Mouse (Mus musculus): Measurements from ENCODE around the gene Gm10799. TPM values are rescaled to one million over a fixed set of nuclear protein-coding genes. Genes with fewer than 3 reads are reported as not detected.
"Not testable (repeated sequence)": the region's sequence is repeated elsewhere in the genome, so short reads cannot be mapped to it uniquely, and the experiment has no call there.

Gm10799 gene
- polyA plus RNA-seq (2014; fragmentation: Nextera tagmentation; extraction: Ambion mirVana): not detected in 2 replicates

DNA sequence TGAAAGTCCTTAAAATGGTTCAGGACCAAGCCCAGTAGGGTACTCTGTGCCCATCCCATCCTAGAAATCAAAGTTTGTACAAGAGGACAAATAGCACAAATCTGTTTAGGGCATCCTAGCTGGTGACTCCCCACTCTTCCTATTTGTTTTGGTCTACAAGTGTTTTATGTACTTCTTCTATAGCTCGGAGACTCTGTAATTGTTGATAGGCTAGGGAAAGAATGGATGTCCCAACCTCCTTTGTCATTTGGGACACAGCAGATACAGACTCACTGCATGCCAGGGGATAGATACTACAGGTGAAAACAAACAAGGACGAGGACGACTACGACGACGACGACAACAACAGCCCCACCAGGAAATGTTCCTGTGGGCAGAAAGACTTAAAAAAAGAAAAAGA lies at the start of gene Gm10799:
Gm10799 (minus strand) TSS at position 101 of the 400 bp plus-strand sequence.
- not testable (repeated sequence) for H3K4me3 ChIP-seq (replicated peaks; ENCODE audit: low read depth, low read length); H3K4me2 ChIP-seq (ENCODE audit: low read length); H3K9me3 ChIP-seq (ENCODE audit: control insufficient read depth, low read length); H3K9ac ChIP-seq (replicated peaks; ENCODE audit: low read length); H3K27me3 ChIP-seq (ENCODE audit: control insufficient read depth, insufficient read depth, low read length); DNase-seq; H3K27ac ChIP-seq (replicated peaks; ENCODE audit: low read depth, low read length); ATAC-seq (ENCODE audit: low FRiP score, low TSS enrichment); H3K36me3 ChIP-seq (ENCODE audit: control insufficient read depth, insufficient read depth, low read length); H3K4me1 ChIP-seq (ENCODE audit: control insufficient read depth, insufficient read depth, low read length)
- WGBS: 88% methylated on average over 7 of the region's 7 CpGs

DNA sequence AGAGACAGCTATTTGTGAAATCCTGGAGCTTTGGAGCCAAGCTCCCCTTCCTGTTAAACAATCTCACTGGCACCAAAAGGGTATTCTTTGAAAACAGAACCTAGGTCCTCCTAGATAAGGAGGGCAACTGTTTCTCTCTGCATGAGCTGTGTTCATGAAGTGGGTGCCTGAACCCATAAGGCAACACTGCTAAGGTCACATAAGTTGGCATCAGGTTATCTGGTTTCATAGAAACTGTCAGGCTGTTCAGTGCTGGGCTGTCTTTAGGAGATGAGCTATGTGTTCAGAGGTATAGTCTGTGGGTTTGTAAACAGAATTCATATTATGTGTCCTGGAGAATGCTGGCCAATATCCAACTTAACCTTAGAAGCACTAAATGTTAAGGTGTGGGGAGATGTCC lies 48.8 kb upstream of the Gm10799 start:
- not testable (repeated sequence) for H3K4me2 ChIP-seq (ENCODE audit: low read length); DNase-seq; H3K36me3 ChIP-seq (ENCODE audit: control insufficient read depth, insufficient read depth, low read length); H3K4me3 ChIP-seq (replicated peaks; ENCODE audit: low read depth, low read length); H3K4me1 ChIP-seq (ENCODE audit: control insufficient read depth, insufficient read depth, low read length); H3K9ac ChIP-seq (replicated peaks; ENCODE audit: low read length); H3K27me3 ChIP-seq (ENCODE audit: control insufficient read depth, insufficient read depth, low read length); H3K27ac ChIP-seq (replicated peaks; ENCODE audit: low read depth, low read length); H3K9me3 ChIP-seq (ENCODE audit: control insufficient read depth, low read length); ATAC-seq (ENCODE audit: low FRiP score, low TSS enrichment)

DNA sequence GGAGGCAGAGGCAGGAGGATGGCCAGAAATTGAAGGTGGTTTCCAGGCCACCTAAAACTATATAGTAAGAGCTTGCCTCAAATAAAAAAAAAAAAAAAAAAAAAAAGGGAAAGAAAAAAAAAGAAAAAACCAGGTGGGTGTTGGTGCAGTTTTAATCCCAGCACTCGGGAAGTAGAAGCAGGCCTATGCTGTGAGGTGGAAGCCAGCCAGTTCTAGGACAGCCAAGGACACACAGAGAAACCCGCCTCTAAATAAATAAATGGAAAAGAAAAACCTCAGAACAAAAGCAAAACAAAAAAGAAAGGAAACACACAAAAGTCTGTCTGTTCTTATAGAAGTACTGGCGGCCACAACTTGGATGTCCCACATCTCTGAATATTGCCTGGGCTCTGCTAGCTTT lies 46.5 kb upstream of the Gm10799 start:
- no peak for DNase-seq
- 82% methylated on average over 3 of the region's 3 CpGs for WGBS

DNA sequence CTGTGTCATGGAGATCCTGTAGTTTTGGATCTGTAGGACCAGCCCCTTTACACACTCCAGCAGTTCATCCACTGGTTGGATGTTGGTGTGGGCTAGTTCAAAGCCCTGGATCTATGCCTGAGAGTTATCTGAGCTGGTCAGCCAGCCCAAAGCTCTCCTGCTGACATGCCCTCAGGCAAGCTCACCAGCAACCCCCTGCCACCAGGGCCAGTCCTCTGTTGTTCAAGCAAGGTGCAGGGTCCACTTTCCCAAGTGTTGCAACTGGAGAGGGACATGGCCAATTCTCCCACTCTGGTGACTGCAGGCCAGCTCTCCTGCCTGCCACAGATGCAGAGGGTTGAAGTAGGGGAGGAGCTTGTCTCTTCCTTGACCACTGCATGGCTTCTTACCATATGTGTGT lies 45.2 kb upstream of the Gm10799 start:
- not testable (repeated sequence) for H3K4me3 ChIP-seq (replicated peaks; ENCODE audit: low read depth, low read length); ATAC-seq (ENCODE audit: low FRiP score, low TSS enrichment); H3K36me3 ChIP-seq (ENCODE audit: control insufficient read depth, insufficient read depth, low read length); H3K4me1 ChIP-seq (ENCODE audit: control insufficient read depth, insufficient read depth, low read length); H3K27ac ChIP-seq (replicated peaks; ENCODE audit: low read depth, low read length); H3K9me3 ChIP-seq (ENCODE audit: control insufficient read depth, low read length); H3K27me3 ChIP-seq (ENCODE audit: control insufficient read depth, insufficient read depth, low read length); H3K4me2 ChIP-seq (ENCODE audit: low read length); H3K9ac ChIP-seq (replicated peaks; ENCODE audit: low read length); DNase-seq

More for the DNA sequence above, 46.5 kb upstream of the Gm10799 start:
- Histone ChIP-seq H3K4me2 (ENCODE audit: low read length) (no peak overlapping the region), H3K36me3 (ENCODE audit: control insufficient read depth, insufficient read depth, low read length) (no peaks in the 10 kb centered on the region), H3K9me3 (ENCODE audit: control insufficient read depth, low read length) (no peaks in the 10 kb centered on the region), H3K9ac (replicated peaks; ENCODE audit: low read length) (no peak overlapping the region), H3K27ac (replicated peaks; ENCODE audit: low read depth, low read length) (no peak overlapping the region), H3K4me3 (replicated peaks; ENCODE audit: low read depth, low read length) (no peak overlapping the region), H3K4me1 (ENCODE audit: control insufficient read depth, insufficient read depth, low read length) (no peaks in the 10 kb centered on the region), H3K27me3 (ENCODE audit: control insufficient read depth, insufficient read depth, low read length) (no peaks in the 10 kb centered on the region)
- ATAC-seq (ENCODE audit: low FRiP score, low TSS enrichment): no peak

DNA sequence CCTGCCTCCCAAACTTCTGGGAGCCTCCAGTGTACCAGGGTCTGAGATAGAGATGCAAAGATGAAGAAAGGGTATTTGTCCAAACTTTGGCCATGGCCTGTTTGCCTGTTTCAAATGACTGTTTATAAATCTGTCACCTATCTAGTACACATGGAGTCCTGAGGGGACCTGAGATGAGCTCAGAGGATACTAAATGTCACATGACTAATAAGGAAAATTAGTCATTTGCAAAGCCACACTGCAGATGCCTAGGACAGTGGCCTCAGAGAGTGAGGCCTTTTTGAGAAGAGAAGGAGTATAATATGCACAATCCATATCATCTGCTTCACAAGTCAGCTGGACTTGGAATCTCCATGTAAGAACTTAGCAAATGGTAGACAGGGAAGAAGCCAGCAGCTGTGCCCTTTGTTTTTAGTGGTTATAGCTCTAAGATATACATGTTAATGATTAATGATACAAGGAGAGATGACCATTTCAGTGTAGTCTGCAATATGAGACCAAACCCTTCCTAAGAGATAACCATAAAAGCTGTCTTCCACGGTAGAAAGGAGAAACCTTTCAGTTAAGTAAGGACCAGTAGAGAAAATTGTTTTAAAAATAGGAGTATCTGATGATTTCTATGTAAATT lies 42.9 kb upstream of the Gm10799 start:
- not testable (repeated sequence) for H3K9me3 ChIP-seq (ENCODE audit: control insufficient read depth, low read length); H3K4me3 ChIP-seq (replicated peaks; ENCODE audit: low read depth, low read length); H3K36me3 ChIP-seq (ENCODE audit: control insufficient read depth, insufficient read depth, low read length); H3K4me1 ChIP-seq (ENCODE audit: control insufficient read depth, insufficient read depth, low read length); H3K9ac ChIP-seq (replicated peaks; ENCODE audit: low read length); H3K4me2 ChIP-seq (ENCODE audit: low read length); H3K27ac ChIP-seq (replicated peaks; ENCODE audit: low read depth, low read length); H3K27me3 ChIP-seq (ENCODE audit: control insufficient read depth, insufficient read depth, low read length); ATAC-seq (ENCODE audit: low FRiP score, low TSS enrichment); DNase-seq
- no CpG with 5 or more reads among the region's 1 CpGs for WGBS

DNA sequence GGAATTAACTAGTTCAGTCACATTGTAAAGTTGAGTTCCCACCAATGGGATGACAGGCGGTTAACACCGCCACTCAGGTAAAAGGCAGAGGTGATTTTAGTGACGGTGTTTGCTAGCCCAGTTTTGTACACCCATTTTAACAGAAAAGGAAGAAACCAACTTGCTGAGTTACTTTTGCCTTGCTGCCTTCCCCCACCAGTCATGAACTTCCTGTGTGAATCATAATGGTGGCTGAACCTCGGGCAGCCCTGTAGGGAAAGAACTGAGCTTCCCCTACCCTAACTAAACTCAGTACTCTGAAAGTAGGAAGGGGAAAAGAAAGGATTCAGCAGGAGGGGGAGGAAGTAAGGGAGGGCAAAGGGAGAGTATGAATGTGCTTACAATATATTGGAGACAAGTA lies 41.7 kb upstream of the Gm10799 start:
- H3K27me3 ChIP-seq (ENCODE audit: control insufficient read depth, insufficient read depth, low read length): no peaks in the 10 kb centered on the region
- H3K4me2 ChIP-seq (ENCODE audit: low read length): no peak overlapping the region
- H3K4me1 ChIP-seq (ENCODE audit: control insufficient read depth, insufficient read depth, low read length): no peaks in the 10 kb centered on the region
- H3K36me3 ChIP-seq (ENCODE audit: control insufficient read depth, insufficient read depth, low read length): no peaks in the 10 kb centered on the region
- H3K4me3 ChIP-seq (replicated peaks; ENCODE audit: low read depth, low read length): no peak overlapping the region
- H3K9ac ChIP-seq (replicated peaks; ENCODE audit: low read length): no peak overlapping the region
- DNase-seq (no peak), ATAC-seq (ENCODE audit: low FRiP score, low TSS enrichment) (no peak)
- H3K9me3 ChIP-seq (ENCODE audit: control insufficient read depth, low read length): no peaks in the 10 kb centered on the region
- no peak overlapping the region for H3K27ac ChIP-seq (replicated peaks; ENCODE audit: low read depth, low read length)
- WGBS: 92% methylated on average over 4 of the region's 4 CpGs

DNA sequence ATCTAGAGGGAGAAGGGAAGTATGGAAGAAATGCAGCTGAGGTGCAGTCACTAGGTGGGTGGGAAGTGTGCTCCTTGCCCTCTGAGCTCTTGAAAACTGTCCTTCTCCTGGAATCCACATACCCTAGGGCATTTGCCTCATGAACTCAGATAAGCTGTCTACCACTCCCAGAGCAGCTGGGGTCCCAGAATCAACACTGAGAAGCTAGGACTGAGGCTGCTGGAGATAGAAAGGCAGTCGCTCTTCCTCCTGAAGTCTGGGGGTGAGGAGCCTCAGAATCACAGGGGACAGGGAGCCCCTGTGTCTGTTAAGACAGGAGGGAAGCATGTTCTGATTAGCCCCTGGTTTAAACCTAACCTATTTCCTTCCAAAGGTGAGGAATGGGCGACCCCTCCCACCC lies 41.2 kb upstream of the Gm10799 start:
- Histone ChIP-seq H3K27ac (replicated peaks; ENCODE audit: low read depth, low read length) (no peak overlapping the region), H3K4me2 (ENCODE audit: low read length) (no peak overlapping the region), H3K4me1 (ENCODE audit: control insufficient read depth, insufficient read depth, low read length) (no peaks in the 10 kb centered on the region), H3K27me3 (ENCODE audit: control insufficient read depth, insufficient read depth, low read length) (no peaks in the 10 kb centered on the region), H3K9ac (replicated peaks; ENCODE audit: low read length) (no peak overlapping the region), H3K4me3 (replicated peaks; ENCODE audit: low read depth, low read length) (no peak overlapping the region), H3K9me3 (ENCODE audit: control insufficient read depth, low read length) (no peaks in the 10 kb centered on the region), H3K36me3 (ENCODE audit: control insufficient read depth, insufficient read depth, low read length) (no peaks in the 10 kb centered on the region)
- ATAC-seq (ENCODE audit: low FRiP score, low TSS enrichment) (no peak), DNase-seq (no peak)
- WGBS: 79% methylated on average over 2 of the region's 2 CpGs

DNA sequence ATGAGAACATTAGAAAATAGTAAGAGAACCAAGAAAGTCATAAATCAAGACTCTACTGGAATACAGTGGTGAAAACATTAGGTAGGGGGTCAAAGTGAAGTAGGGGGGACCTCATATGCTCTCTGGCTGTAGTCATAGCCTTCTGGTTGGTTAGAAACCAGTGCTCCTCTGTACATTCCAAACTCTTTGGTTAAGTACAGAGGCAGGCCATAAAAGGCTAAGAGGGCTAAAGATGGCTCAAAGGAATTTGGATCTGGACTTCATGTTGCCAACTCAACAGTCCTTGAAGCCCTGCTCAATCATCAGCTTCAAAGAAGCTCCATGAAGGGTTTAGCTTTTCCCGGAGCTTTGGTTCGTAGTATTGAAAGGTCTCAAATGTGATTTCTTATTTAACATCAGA lies 40.7 kb upstream of the Gm10799 start:
- 94% methylated on average over 2 of the region's 2 CpGs for WGBS

DNA sequence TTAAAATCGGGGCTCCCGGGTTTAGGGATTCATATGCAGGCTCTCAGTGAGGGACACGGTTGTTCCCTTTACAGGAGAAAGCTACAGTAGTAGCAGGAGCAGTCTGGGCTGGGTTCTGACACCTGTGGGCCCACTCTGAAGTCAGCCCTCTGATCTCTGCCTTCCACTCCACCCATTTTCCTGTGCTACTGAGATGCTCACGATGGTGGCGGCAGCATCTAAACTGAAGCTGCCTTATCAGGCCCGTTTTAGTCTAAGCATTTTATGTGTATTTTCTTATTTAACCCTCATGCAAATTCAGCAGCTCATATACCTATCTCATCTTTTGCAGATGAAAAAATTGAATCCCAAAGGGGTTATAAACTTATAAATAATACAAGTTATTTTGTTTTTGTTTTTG lies 36.5 kb upstream of the Gm10799 start:
- Histone ChIP-seq H3K9me3 (ENCODE audit: control insufficient read depth, low read length) (no peaks in the 10 kb centered on the region), H3K4me3 (replicated peaks; ENCODE audit: low read depth, low read length) (no peak overlapping the region), H3K4me2 (ENCODE audit: low read length) (no peak overlapping the region), H3K27ac (replicated peaks; ENCODE audit: low read depth, low read length) (no peak overlapping the region), H3K9ac (replicated peaks; ENCODE audit: low read length) (no peak overlapping the region), H3K36me3 (ENCODE audit: control insufficient read depth, insufficient read depth, low read length) (no peaks in the 10 kb centered on the region), H3K27me3 (ENCODE audit: control insufficient read depth, insufficient read depth, low read length) (no peaks in the 10 kb centered on the region), H3K4me1 (ENCODE audit: control insufficient read depth, insufficient read depth, low read length) (no peaks in the 10 kb centered on the region)
- DNase-seq (no peak), ATAC-seq (ENCODE audit: low FRiP score, low TSS enrichment) (no peak)
- WGBS: 91% methylated on average over 6 of the region's 6 CpGs

More for the DNA sequence above, 40.7 kb upstream of the Gm10799 start:
- not testable (repeated sequence) for H3K9me3 ChIP-seq (ENCODE audit: control insufficient read depth, low read length); H3K27ac ChIP-seq (replicated peaks; ENCODE audit: low read depth, low read length); H3K36me3 ChIP-seq (ENCODE audit: control insufficient read depth, insufficient read depth, low read length); H3K27me3 ChIP-seq (ENCODE audit: control insufficient read depth, insufficient read depth, low read length); H3K4me3 ChIP-seq (replicated peaks; ENCODE audit: low read depth, low read length); H3K4me1 ChIP-seq (ENCODE audit: control insufficient read depth, insufficient read depth, low read length); H3K4me2 ChIP-seq (ENCODE audit: low read length); H3K9ac ChIP-seq (replicated peaks; ENCODE audit: low read length); DNase-seq; ATAC-seq (ENCODE audit: low FRiP score, low TSS enrichment)

Data from midbrain, embryonic 14.5 days (tissue).